Mouse (Mus musculus) embryonic facial prominence, embryonic 11.5 days (tissue): ENCODE measurements at regions not wholly inside any gene's neighbourhood (a gene's known extent, or its start where the extent isn't known, plus 50 kb on each side); places are given as distances from the start of the nearest gene placed in this dataset.

ENCODE experiments used
- ATAC-seq: fragments of 200-750 bp; cut with Nextera tagmentation; replicated peaks from 2 replicates; pipeline ENCODE4 v1.8.0; 2017; ENCODE audit warnings: low read depth; ENCODE audit not compliant: insufficient number of reproducible peaks, low FRiP score, low TSS enrichment
- DNase-seq: peaks from one replicate; pipeline ENCODE4 v3.0.0-alpha.2; 2015; ENCODE audit warnings: low spot score
- H3K27ac ChIP-seq: fragments of 300-500 bp; sonication (generic); replicated peaks from 2 replicates; pipeline ENCODE4 v1.5.1; 2014; ENCODE audit warnings: mild to moderate bottlenecking, low read depth, low read length, control low read depth
- H3K27me3 ChIP-seq: fragments of 300-500 bp; sonication (generic); 2 replicates; pipeline ENCODE4 v1.6.1; 2014; ENCODE audit warnings: mild to moderate bottlenecking, low read length, moderate library complexity, mixed read lengths; ENCODE audit not compliant: control insufficient read depth, insufficient read depth
- H3K36me3 ChIP-seq: fragments of 300-500 bp; sonication (generic); replicated peaks from 2 replicates; pipeline ENCODE4 v1.6.1; 2014; ENCODE audit warnings: low read depth, mild to moderate bottlenecking, low read length, moderate library complexity, mixed read lengths; ENCODE audit not compliant: control insufficient read depth, insufficient read depth
- H3K4me1 ChIP-seq: fragments of 300-500 bp; sonication (generic); 2 replicates; pipeline ENCODE4 v1.6.1; 2014; ENCODE audit warnings: low read length, mixed read lengths; ENCODE audit not compliant: control insufficient read depth, insufficient read depth
- H3K4me2 ChIP-seq: fragments of 300-500 bp; sonication (generic); 2 replicates; pipeline ENCODE4 v1.6.1; 2014; ENCODE audit warnings: low read depth, mild to moderate bottlenecking, control low read depth, low read length, moderate library complexity
- H3K4me3 ChIP-seq: fragments of 300-500 bp; sonication (generic); 2 replicates; pipeline ENCODE4 v1.5.1; 2014; ENCODE audit warnings: low read depth, low read length, control low read depth
- H3K9ac ChIP-seq: fragments of 300-500 bp; sonication (generic); replicated peaks from 2 replicates; pipeline ENCODE4 v1.6.1; 2014; ENCODE audit warnings: mild to moderate bottlenecking, control low read depth, low read length
- H3K9me3 ChIP-seq: fragments of 300-500 bp; sonication (generic); replicated peaks from 2 replicates; pipeline ENCODE4 v1.6.1; 2016; ENCODE audit warnings: mild to moderate bottlenecking, low read length, inconsistent platforms, mixed read lengths; ENCODE audit not compliant: control insufficient read depth
- WGBS: fragments of 180-500 bp; shearing (Covaris S2); extraction: QIAGEN DNeasy Blood & Tissue Kit; methylation state at CpG from one replicate; pipeline ENCODE4 v1.1.7; 2014; 5-methylcytosine and 5-hydroxymethylcytosine counted together

DNA sequence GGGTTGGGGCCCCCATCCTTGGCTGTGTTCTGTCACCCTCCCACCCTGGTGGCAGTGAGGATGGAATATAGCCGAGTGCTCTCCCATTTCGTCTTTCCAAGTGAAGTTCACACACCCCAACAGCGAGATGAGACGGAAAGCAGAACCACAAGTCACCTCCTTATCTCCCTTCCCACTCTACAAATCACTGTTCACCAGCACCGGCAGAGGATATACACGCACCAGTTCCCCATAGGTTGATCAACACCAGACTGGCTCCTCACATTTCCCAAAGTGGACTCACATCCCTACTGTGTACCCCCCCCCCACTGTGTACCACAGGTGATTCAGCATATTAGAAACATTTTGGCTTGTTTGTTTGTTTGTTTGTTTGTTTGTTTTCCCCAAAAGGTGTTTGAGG, 272.7 kb upstream of the Spred2 start:
- Histone ChIP-seq H3K27me3 (no peaks in the 10 kb centered on the region), H3K4me1 (no peaks in the 10 kb centered on the region), H3K4me3 (no peak overlapping the region), H3K36me3 (no peaks in the 10 kb centered on the region), H3K9me3 (no peaks in the 10 kb centered on the region), H3K9ac (no peak overlapping the region), H3K4me2 (no peak overlapping the region), H3K27ac (no peak overlapping the region)
- WGBS, result 87% methylated on average over 6 of the region's 6 CpGs
- DNase-seq (no peak), ATAC-seq (no peak)

DNA sequence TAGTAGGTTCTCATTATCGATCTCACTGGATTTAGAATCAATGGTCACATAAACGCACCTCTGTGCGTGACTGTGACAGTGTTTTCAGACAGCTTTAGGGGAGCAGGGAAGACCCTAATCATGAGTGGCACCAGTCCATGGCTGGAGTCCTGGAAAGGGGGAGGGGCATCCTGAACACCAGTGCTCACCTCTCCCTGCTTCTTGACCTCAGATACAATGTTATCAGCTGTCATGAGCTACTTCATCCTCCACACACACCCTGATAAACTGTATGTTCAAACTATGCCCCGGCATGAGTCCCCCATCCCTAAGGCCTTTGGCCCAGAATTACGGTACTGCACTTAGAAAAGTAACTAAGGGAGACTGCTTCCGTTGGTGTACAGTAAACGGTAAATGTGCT, 272.2 kb upstream of the Spred2 start:
- Histone ChIP-seq H3K9me3 (no peaks in the 10 kb centered on the region), H3K27me3 (no peaks in the 10 kb centered on the region), H3K9ac (no peak overlapping the region), H3K4me1 (no peaks in the 10 kb centered on the region), H3K4me3 (no peak overlapping the region), H3K4me2 (no peak overlapping the region), H3K27ac (no peak overlapping the region), H3K36me3 (no peaks in the 10 kb centered on the region)
- ATAC-seq, result no peak
- WGBS, result 87% methylated on average over 7 of the region's 7 CpGs
- DNase-seq, result no peak

- ATAC-seq, result no peak
- Histone ChIP-seq H3K27me3 (no peaks in the 10 kb centered on the region), H3K36me3 (no peaks in the 10 kb centered on the region), H3K9ac (no peak overlapping the region), H3K9me3 (no peaks in the 10 kb centered on the region), H3K4me3 (no peak overlapping the region), H3K4me2 (no peak overlapping the region), H3K27ac (no peak overlapping the region), H3K4me1 (no peaks in the 10 kb centered on the region)
- 62% methylated on average over 4 of the region's 4 CpGs for WGBS
- no peak for DNase-seq
Observed at GRCm38 (mm10) chr11:19659511-19659910, 264.7 kb upstream of the Spred2 start.

GRCm38 (mm10) chr11:19666732-19667131, 257.4 kb upstream of the Spred2 start:
- WGBS, result 87% methylated on average over 4 of the region's 4 CpGs
- no peak overlapping the region for H3K9ac ChIP-seq
- H3K36me3 ChIP-seq, result no peaks in the 10 kb centered on the region
- no peak overlapping the region for H3K4me2 ChIP-seq
- no peak overlapping the region for H3K4me3 ChIP-seq
- ATAC-seq (no peak), DNase-seq (no peak)
- no peaks in the 10 kb centered on the region for H3K4me1 ChIP-seq
- no peaks in the 10 kb centered on the region for H3K9me3 ChIP-seq
- no peaks in the 10 kb centered on the region for H3K27me3 ChIP-seq
- H3K27ac ChIP-seq, result no peak overlapping the region

- DNase-seq, result peak; percentile 25
- H3K9ac ChIP-seq, result no peak overlapping the region
- no peak overlapping the region for H3K27ac ChIP-seq
- no peaks in the 10 kb centered on the region for H3K27me3 ChIP-seq
- no peaks in the 10 kb centered on the region for H3K36me3 ChIP-seq
- no peaks in the 10 kb centered on the region for H3K9me3 ChIP-seq
- no peak overlapping the region for H3K4me2 ChIP-seq
- H3K4me1 ChIP-seq, result no peaks in the 10 kb centered on the region
- no peak for ATAC-seq
- no peak overlapping the region for H3K4me3 ChIP-seq
- 71% methylated on average over 13 of the region's 13 CpGs for WGBS
Observed at GRCm38 (mm10) chr11:19670853-19671530, 253.2 kb upstream of the Spred2 start.

GRCm38 (mm10) chr11:19673012-19673411, 251.2 kb upstream of the Spred2 start:
- Histone ChIP-seq H3K4me2 (no peak overlapping the region), H3K9me3 (no peaks in the 10 kb centered on the region), H3K9ac (no peak overlapping the region), H3K4me1 (no peaks in the 10 kb centered on the region), H3K27me3 (no peaks in the 10 kb centered on the region), H3K4me3 (no peak overlapping the region), H3K27ac (no peak overlapping the region), H3K36me3 (no peaks in the 10 kb centered on the region)
- DNase-seq (no peak), ATAC-seq (no peak)
- 28% methylated on average over 1 of the region's 1 CpGs for WGBS

- WGBS, result 97% methylated on average over 1 of the region's 1 CpGs
- Histone ChIP-seq H3K9ac (no peak overlapping the region), H3K4me2 (no peak overlapping the region), H3K4me1 (no peaks in the 10 kb centered on the region), H3K4me3 (no peak overlapping the region), H3K9me3 (no peaks in the 10 kb centered on the region), H3K27me3 (no peaks in the 10 kb centered on the region), H3K27ac (no peak overlapping the region), H3K36me3 (no peaks in the 10 kb centered on the region)
- DNase-seq (no peak), ATAC-seq (no peak)
Observed at GRCm38 (mm10) chr11:19676514-19676913, 247.7 kb upstream of the Spred2 start.

DNA sequence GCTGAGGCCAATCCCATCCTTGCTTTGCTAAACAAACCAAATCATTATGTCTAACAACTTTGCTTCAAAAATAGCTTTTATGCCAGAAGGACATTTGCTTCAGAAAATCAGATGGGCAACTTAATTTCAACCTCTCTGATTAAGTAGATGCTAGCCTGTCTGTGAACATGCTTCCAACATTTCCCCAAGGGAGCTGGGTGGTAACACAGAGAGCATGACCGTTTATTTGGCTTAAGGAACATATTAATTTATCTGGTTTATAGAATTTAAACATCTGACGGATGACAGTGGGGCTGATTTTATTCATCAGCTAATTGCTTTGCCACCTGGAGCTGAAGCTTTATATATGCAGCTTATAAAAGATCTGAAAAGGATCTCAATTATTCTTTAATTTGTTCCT, 245.1 kb upstream of the Spred2 start:
- Histone ChIP-seq H3K4me2 (no peak overlapping the region), H3K27ac (no peak overlapping the region), H3K9me3 (no peaks in the 10 kb centered on the region), H3K4me3 (no peak overlapping the region), H3K27me3 (no peaks in the 10 kb centered on the region), H3K36me3 (no peaks in the 10 kb centered on the region), H3K4me1 (no peaks in the 10 kb centered on the region), H3K9ac (no peak overlapping the region)
- DNase-seq (no peak), ATAC-seq (no peak)
- WGBS, result 76% methylated on average over 2 of the region's 2 CpGs
